Mouse (Mus musculus) liver, postnatal 0 days (tissue): ENCODE results near the gene Ccdc33.

ENCODE experiments used
- CTCF ChIP-seq: sonication (generic); IDR thresholded peaks from 2 replicates; pipeline ENCODE4 v1.5.1; 2016; ENCODE audit warnings: antibody characterized with exemption, low read depth
- EP300 ChIP-seq: IDR thresholded peaks from 2 replicates; pipeline ENCODE4 v1.6.1; 2016; ENCODE audit warnings: antibody characterized with exemption, low read depth, mild to moderate bottlenecking

GRCm38 (mm10) chr9:58036961-58037360 is 81.7 kb downstream of the Ccdc33 start:
- no peak for TF ChIP-seq CTCF
- TF ChIP-seq EP300 = no peak
